Mouse (Mus musculus): Measurements from ENCODE around the gene Arid1b.

Arid1b gene

GRCm38 (mm10) chr17:5021303-5022003, 27.3 kb downstream of the Arid1b start:
- DNase-seq = no peak

- no peak for DNase-seq
These were observed 27.9 kb downstream of the Arid1b start for GRCm38 (mm10) chr17:5022019-5022544.

GRCm38 (mm10) chr17:5023745-5024144, 29.6 kb downstream of the Arid1b start:
- no peak for DNase-seq

- DNase-seq = no peak
These were observed 31.3 kb downstream of the Arid1b start for GRCm38 (mm10) chr17:5025400-5025799.

- no peak for DNase-seq
These were observed 32.4 kb downstream of the Arid1b start for GRCm38 (mm10) chr17:5026578-5026977.

GRCm38 (mm10) chr17:5029148-5029547, 35.0 kb downstream of the Arid1b start:
- DNase-seq = no peak

GRCm38 (mm10) chr17:5030290-5030689, 36.2 kb downstream of the Arid1b start:
- DNase-seq = no peak

- no peak for DNase-seq
These were observed 39.2 kb downstream of the Arid1b start for GRCm38 (mm10) chr17:5033346-5033745.

GRCm38 (mm10) chr17:5034201-5034600, 40.1 kb downstream of the Arid1b start:
- DNase-seq = no peak

GRCm38 (mm10) chr17:5036200-5036835, 42.2 kb downstream of the Arid1b start:
- no peak for DNase-seq

- no peak for DNase-seq
These were observed 43.1 kb downstream of the Arid1b start for GRCm38 (mm10) chr17:5037199-5037598.

GRCm38 (mm10) chr17:5039826-5040225, 45.7 kb downstream of the Arid1b start:
- DNase-seq = no peak

GRCm38 (mm10) chr17:5043871-5044270, 49.7 kb downstream of the Arid1b start:
- DNase-seq = no peak

- DNase-seq = no peak
These were observed 51.5 kb downstream of the Arid1b start for GRCm38 (mm10) chr17:5045613-5046012.

- DNase-seq = no peak
These were observed 53.2 kb downstream of the Arid1b start for GRCm38 (mm10) chr17:5047373-5047772.

- peak in 1 of 2 experiments; percentile 2 for DNase-seq
These were observed 56.1 kb downstream of the Arid1b start for GRCm38 (mm10) chr17:5050266-5050665.

GRCm38 (mm10) chr17:5050970-5051530, 56.9 kb downstream of the Arid1b start:
- no peak for DNase-seq

- DNase-seq = peak in 1 of 2 experiments; percentile 0
These were observed 58.1 kb downstream of the Arid1b start for GRCm38 (mm10) chr17:5052091-5052799.

GRCm38 (mm10) chr17:5052800-5053179, 58.7 kb downstream of the Arid1b start:
- peak in 1 of 2 experiments; percentile 2 for DNase-seq

- peak in 1 of 2 experiments; percentile 3 for DNase-seq
These were observed 59.1 kb downstream of the Arid1b start for GRCm38 (mm10) chr17:5053201-5053600.

- DNase-seq = no peak
These were observed 61.3 kb downstream of the Arid1b start for GRCm38 (mm10) chr17:5055412-5055811.

GRCm38 (mm10) chr17:5056654-5057053, 62.5 kb downstream of the Arid1b start:
- DNase-seq = no peak

GRCm38 (mm10) chr17:5057286-5057685, 63.2 kb downstream of the Arid1b start:
- no peak for DNase-seq

Measured in cerebellum, postnatal 14 days (tissue).